Mouse (Mus musculus) brain, adult 2 months (tissue): ENCODE measurements around the gene Zfp143.

ENCODE experiments used
- DNase-seq: peaks from one replicate; pipeline ENCODE4 v3.0.0; 2011; ENCODE audit warnings: low read depth, low spot score

The Zfp143 gene

DNA sequence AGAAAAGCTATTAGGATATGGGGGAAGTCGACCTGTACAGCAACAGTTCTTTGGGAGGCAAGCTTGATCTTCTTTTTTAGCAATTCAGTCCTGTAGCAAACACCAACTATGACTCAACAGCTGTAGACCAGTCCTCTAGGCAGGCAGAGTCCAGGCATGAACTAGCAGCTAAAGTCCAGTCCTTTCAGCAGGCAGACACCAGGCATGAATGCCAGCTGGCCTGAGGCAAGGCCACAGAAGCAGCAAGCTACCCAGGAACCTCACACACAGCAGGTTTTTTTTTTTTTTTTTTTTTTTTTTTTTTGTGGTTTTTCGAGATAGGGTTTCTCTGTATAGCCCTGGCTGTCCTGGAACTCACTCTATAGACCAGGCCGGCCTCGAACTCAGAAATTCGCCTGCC lies 73.0 kb downstream of the Zfp143 start:
- DNase-seq: no peak

- DNase-seq: no peak
Measured at GRCm38 (mm10) chr7:110138538-110138937, 77.5 kb downstream of the Zfp143 start.

DNA sequence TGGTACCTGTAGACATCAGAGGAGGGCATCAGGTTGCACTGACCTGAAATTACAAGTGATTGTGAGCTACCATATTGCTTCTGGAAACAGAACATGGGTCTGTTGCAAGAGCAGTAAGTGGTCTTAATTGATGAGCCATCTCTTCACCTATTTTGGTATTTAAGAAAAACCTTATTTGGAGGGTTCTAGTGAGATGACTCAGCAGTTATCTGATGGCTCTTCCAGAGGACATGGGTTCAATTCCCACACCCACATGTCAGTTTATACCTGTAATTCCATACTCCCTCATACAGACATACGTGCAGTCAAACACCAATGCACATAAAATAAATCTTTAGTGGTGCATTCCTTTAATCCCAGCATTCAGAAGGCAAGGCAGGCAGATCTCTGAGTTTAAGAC lies 82.8 kb downstream of the Zfp143 start:
- DNase-seq: no peak
